Mouse (Mus musculus) embryonic facial prominence, embryonic 12.5 days (tissue): ENCODE measurements around the gene Mcoln1. TPM values are rescaled to one million over a fixed set of nuclear protein-coding genes. Genes with fewer than 3 reads are reported as not detected.

Source experiments
- ATAC-seq: fragments of 200-750 bp; cut with Nextera tagmentation; 2 replicates; pipeline ENCODE4 v1.8.0; 2017; ENCODE audit not compliant: insufficient number of reproducible peaks, insufficient read depth, low FRiP score, low TSS enrichment
- H3K27ac ChIP-seq: fragments of 300-500 bp; sonication (generic); 2 replicates; pipeline ENCODE4 v1.5.1; 2016; ENCODE audit warnings: mild to moderate bottlenecking
- H3K27me3 ChIP-seq: fragments of 300-500 bp; sonication (generic); 2 replicates; pipeline ENCODE4 v1.6.1; 2016; ENCODE audit warnings: mild to moderate bottlenecking, moderate library complexity
- H3K36me3 ChIP-seq: fragments of 300-500 bp; sonication (generic); 2 replicates; pipeline ENCODE4 v1.6.1; 2016; ENCODE audit warnings: mild to moderate bottlenecking
- H3K4me1 ChIP-seq: fragments of 300-500 bp; sonication (generic); 2 replicates; pipeline ENCODE4 v1.6.1; 2016
- H3K4me2 ChIP-seq: fragments of 300-500 bp; sonication (generic); replicated peaks from 2 replicates; pipeline ENCODE4 v1.6.1; 2016; ENCODE audit warnings: mild to moderate bottlenecking, moderate library complexity
- H3K4me3 ChIP-seq: fragments of 300-500 bp; sonication (generic); 2 replicates; pipeline ENCODE4 v1.5.1; 2016; ENCODE audit warnings: mild to moderate bottlenecking
- H3K9ac ChIP-seq: fragments of 300-500 bp; sonication (generic); 2 replicates; pipeline ENCODE4 v1.6.1; 2016; ENCODE audit warnings: mild to moderate bottlenecking, moderate library complexity
- H3K9me3 ChIP-seq: fragments of 300-500 bp; sonication (generic); 2 replicates; pipeline ENCODE4 v1.6.1; 2016; ENCODE audit warnings: mild to moderate bottlenecking, moderate library complexity
- WGBS: fragments of 180-500 bp; shearing (Covaris S2); methylation state at CpG from one replicate; pipeline ENCODE4 v1.1.7; 2016; 5-methylcytosine and 5-hydroxymethylcytosine counted together
- polyA plus RNA-seq: library from polyadenylated mRNA; unstranded; fragments of >200 nt; fragmentation: Nextera tagmentation; extraction: Ambion mirVana; gene quantifications from 2 replicates; pipeline ENCODE4 v1.2.1, GENCODE M21; 2016

Gene Mcoln1
- polyA plus RNA-seq: 62.0 and 66.2 TPM in 2 replicates

- H3K9me3 ChIP-seq: peaks cover 10% of the 10 kb centered on the region
- peaks cover 23% of the 10 kb centered on the region for H3K36me3 ChIP-seq
- H3K27me3 ChIP-seq: no peaks in the 10 kb centered on the region
- WGBS: under 1% methylated on average over 68 of the region's 70 CpGs
- peak; percentile 83 for ATAC-seq
- H3K4me3 ChIP-seq: peak within 1 kb of the TSS; percentile 83
- peak within 1 kb of the TSS; percentile 78 for H3K9ac ChIP-seq
- peak within 1 kb of the TSS; percentile 66 for H3K4me2 ChIP-seq
- peaks cover 11% of the 10 kb centered on the region for H3K4me1 ChIP-seq
- peak within 1 kb of the TSS; percentile 94 for H3K27ac ChIP-seq
Observed at GRCm38 (mm10) chr8:3500235-3501090, at the start of gene Mcoln1. Gene Mcoln1 (plus strand): TSS chr8:3500457.

- Histone ChIP-seq H3K9me3 (no peaks in the 10 kb centered on the region), H3K4me3 (no peak overlapping the region), H3K27me3 (no peaks in the 10 kb centered on the region), H3K27ac (no peak overlapping the region), H3K36me3 (peaks cover 94% of the 10 kb centered on the region), H3K9ac (no peak overlapping the region), H3K4me1 (no peaks in the 10 kb centered on the region), H3K4me2 (no peak overlapping the region)
- 29% methylated on average over 5 of the region's 5 CpGs for WGBS
- no peak for ATAC-seq
Observed at GRCm38 (mm10) chr8:3450670-3451069, 49.6 kb upstream of the Mcoln1 start.

- H3K36me3 ChIP-seq: peaks cover 96% of the 10 kb centered on the region
- H3K4me2 ChIP-seq: no peak overlapping the region
- H3K27me3 ChIP-seq: no peaks in the 10 kb centered on the region
- H3K27ac ChIP-seq: no peak overlapping the region
- WGBS: 96% methylated on average over 25 of the region's 25 CpGs
- H3K9ac ChIP-seq: no peak overlapping the region
- no peak for ATAC-seq
- no peak overlapping the region for H3K4me3 ChIP-seq
- no peaks in the 10 kb centered on the region for H3K9me3 ChIP-seq
- H3K4me1 ChIP-seq: no peaks in the 10 kb centered on the region
Observed at GRCm38 (mm10) chr8:3451992-3452391, 48.3 kb upstream of the Mcoln1 start.

- H3K36me3 ChIP-seq: 0 out of 2 replicates have a peak, but pooled peaks cover 1% of the 10 kb centered on the region
- no peak overlapping the region for H3K4me3 ChIP-seq
- H3K27ac ChIP-seq: no peak overlapping the region
- no peak for ATAC-seq
- H3K4me1 ChIP-seq: peaks cover 6% of the 10 kb centered on the region; the same call in 1 of the 2 replicates
- no peaks in the 10 kb centered on the region for H3K27me3 ChIP-seq
- no peaks in the 10 kb centered on the region for H3K9me3 ChIP-seq
- H3K4me2 ChIP-seq: no peak overlapping the region
- WGBS: 87% methylated on average over 2 of the region's 2 CpGs
- no peak overlapping the region for H3K9ac ChIP-seq
Observed at GRCm38 (mm10) chr8:3463248-3463647, 37.0 kb upstream of the Mcoln1 start.

- peaks cover 6% of the 10 kb centered on the region; the same call in 1 of the 2 replicates for H3K4me1 ChIP-seq
- no peak overlapping the region for H3K4me3 ChIP-seq
- no peak overlapping the region for H3K4me2 ChIP-seq
- H3K9ac ChIP-seq: no peak overlapping the region
- no peaks in the 10 kb centered on the region for H3K27me3 ChIP-seq
- no peaks in the 10 kb centered on the region for H3K36me3 ChIP-seq
- H3K9me3 ChIP-seq: no peaks in the 10 kb centered on the region
- no peak for ATAC-seq
- 40% methylated on average over 5 of the region's 5 CpGs for WGBS
- H3K27ac ChIP-seq: no peak overlapping the region
Observed at GRCm38 (mm10) chr8:3464309-3464708, 35.9 kb upstream of the Mcoln1 start.

GRCm38 (mm10) chr8:3467006-3467885, 33.0 kb upstream of the Mcoln1 start, which contains the start of gene Pex11g:
Gene Pex11g (minus strand): TSS chr8:3467680.
- no peaks in the 10 kb centered on the region for H3K27me3 ChIP-seq
- H3K4me2 ChIP-seq: peak within 1 kb of the TSS; percentile 56
- peak; percentile 83 for ATAC-seq
- H3K4me1 ChIP-seq: peaks cover 6% of the 10 kb centered on the region; the same call in 1 of the 2 replicates
- H3K36me3 ChIP-seq: no peaks in the 10 kb centered on the region
- no peaks in the 10 kb centered on the region for H3K9me3 ChIP-seq
- peak within 1 kb of the TSS; percentile 44 for H3K4me3 ChIP-seq
- H3K27ac ChIP-seq: peak within 1 kb of the TSS; percentile 67
- WGBS: 8% methylated on average over 32 of the region's 32 CpGs
- H3K9ac ChIP-seq: peak within 1 kb of the TSS; percentile 53

GRCm38 (mm10) chr8:3467886-3468545, 32.2 kb upstream of the Mcoln1 start:
- no peak for ATAC-seq
- H3K4me1 ChIP-seq: peaks cover 6% of the 10 kb centered on the region; the same call in 1 of the 2 replicates
- H3K9me3 ChIP-seq: no peaks in the 10 kb centered on the region
- peak overlapping the region; percentile 67 for H3K27ac ChIP-seq
- no peaks in the 10 kb centered on the region for H3K36me3 ChIP-seq
- peak overlapping the region; percentile 56 for H3K4me2 ChIP-seq
- peak overlapping the region; percentile 53 for H3K9ac ChIP-seq
- no peaks in the 10 kb centered on the region for H3K27me3 ChIP-seq
- WGBS: 53% methylated on average over 9 of the region's 9 CpGs
- H3K4me3 ChIP-seq: peak overlapping the region; percentile 44

GRCm38 (mm10) chr8:3468838-3469237, 31.4 kb upstream of the Mcoln1 start:
- Histone ChIP-seq H3K4me1 (peaks cover 6% of the 10 kb centered on the region; the same call in 1 of the 2 replicates), H3K36me3 (no peaks in the 10 kb centered on the region), H3K9ac (no peak overlapping the region), H3K27me3 (no peaks in the 10 kb centered on the region), H3K27ac (no peak overlapping the region), H3K9me3 (no peaks in the 10 kb centered on the region), H3K4me2 (no peak overlapping the region), H3K4me3 (no peak overlapping the region)
- 100% methylated on average over 1 of the region's 1 CpGs for WGBS
- no peak for ATAC-seq

GRCm38 (mm10) chr8:3470562-3470961, 29.7 kb upstream of the Mcoln1 start, which contains the start of gene Tex45:
Gene Tex45 (plus strand): TSS chr8:3470862.
- no peaks in the 10 kb centered on the region for H3K9me3 ChIP-seq
- H3K27ac ChIP-seq: no peak within 1 kb of the TSS
- H3K27me3 ChIP-seq: peaks cover 4% of the 10 kb centered on the region; the same call in 1 of the 2 replicates
- no peak within 1 kb of the TSS for H3K4me3 ChIP-seq
- no peak for ATAC-seq
- no peaks in the 10 kb centered on the region for H3K36me3 ChIP-seq
- H3K4me1 ChIP-seq: peaks cover 6% of the 10 kb centered on the region; the same call in 1 of the 2 replicates
- H3K9ac ChIP-seq: no peak within 1 kb of the TSS
- no peak within 1 kb of the TSS for H3K4me2 ChIP-seq

GRCm38 (mm10) chr8:3475715-3476429, 24.4 kb upstream of the Mcoln1 start:
- peaks cover 21% of the 10 kb centered on the region; the same call in 1 of the 2 replicates for H3K27me3 ChIP-seq
- H3K9me3 ChIP-seq: no peaks in the 10 kb centered on the region
- 17% methylated on average over 37 of the region's 37 CpGs for WGBS
- no peaks in the 10 kb centered on the region for H3K36me3 ChIP-seq
- ATAC-seq: no peak
- H3K27ac ChIP-seq: no peak overlapping the region
- no peak overlapping the region for H3K9ac ChIP-seq
- peak overlapping the region; percentile 26 for H3K4me3 ChIP-seq
- H3K4me2 ChIP-seq: peak overlapping the region; percentile 52
- H3K4me1 ChIP-seq: 0 out of 2 replicates have a peak, but pooled peaks cover 5% of the 10 kb centered on the region
